Mouse (Mus musculus) limb, embryonic 11.5 days (tissue): ENCODE results near the gene Dzank1. TPM values are rescaled to one million over a fixed set of nuclear protein-coding genes. Genes with fewer than 3 reads are reported as not detected.

Experiments used
- ATAC-seq: fragments of 200-750 bp; cut with Nextera tagmentation; 2 replicates; pipeline ENCODE4 v1.8.0; 2017; ENCODE audit warnings: low read depth; ENCODE audit not compliant: insufficient number of reproducible peaks, low FRiP score, low TSS enrichment
- DNase-seq: peaks from one replicate; pipeline ENCODE4 v3.0.0-alpha.2; 2015; ENCODE audit warnings: low spot score
- H3K27ac ChIP-seq: fragments of 300-500 bp; sonication (generic); replicated peaks from 2 replicates; pipeline ENCODE4 v1.5.1; 2014; ENCODE audit warnings: low read depth, mild to moderate bottlenecking, low read length
- H3K27me3 ChIP-seq: fragments of 300-500 bp; sonication (generic); 2 replicates; pipeline ENCODE4 v1.6.1; 2014; ENCODE audit warnings: mild to moderate bottlenecking, low read length, mixed read lengths; ENCODE audit not compliant: control insufficient read depth, insufficient read depth
- H3K36me3 ChIP-seq: fragments of 300-500 bp; sonication (generic); 2 replicates; pipeline ENCODE4 v1.6.1; 2014; ENCODE audit warnings: mild to moderate bottlenecking, low read length, moderate library complexity, mixed read lengths; ENCODE audit not compliant: control insufficient read depth, insufficient read depth
- H3K4me1 ChIP-seq: fragments of 300-500 bp; sonication (generic); 2 replicates; pipeline ENCODE4 v1.6.1; 2014; ENCODE audit warnings: low read length, mixed read lengths; ENCODE audit not compliant: control insufficient read depth, insufficient read depth
- H3K4me2 ChIP-seq: fragments of 300-500 bp; sonication (generic); 2 replicates; pipeline ENCODE4 v1.6.1; 2014; ENCODE audit warnings: low read depth, mild to moderate bottlenecking, moderate library complexity; ENCODE audit not compliant: severe bottlenecking
- H3K4me3 ChIP-seq: fragments of 300-500 bp; sonication (generic); 2 replicates; pipeline ENCODE4 v1.5.1; 2014; ENCODE audit warnings: low read depth, low read length
- H3K9ac ChIP-seq: fragments of 300-500 bp; sonication (generic); 2 replicates; pipeline ENCODE4 v1.6.1; 2014; ENCODE audit warnings: mild to moderate bottlenecking, low read length
- H3K9me3 ChIP-seq: fragments of 300-500 bp; sonication (generic); 2 replicates; pipeline ENCODE4 v1.6.1; 2016; ENCODE audit warnings: low read length; ENCODE audit not compliant: control insufficient read depth
- WGBS: fragments of 180-500 bp; shearing (Covaris S2); extraction: QIAGEN DNeasy Blood & Tissue Kit; methylation state at CpG from one replicate; pipeline ENCODE4 v1.1.7; 2014; 5-methylcytosine and 5-hydroxymethylcytosine counted together
- polyA plus RNA-seq: library from polyadenylated mRNA; unstranded; fragments of >200 nt; fragmentation: Nextera tagmentation; extraction: Ambion mirVana; gene quantifications from 2 replicates; pipeline ENCODE4 v1.2.1, GENCODE M21; 2014

The Dzank1 gene
- polyA plus RNA-seq, 1 experiment from 2014 or later = 2.7 TPM

GRCm38 (mm10) chr2:144438424-144438823 is 88.8 kb downstream of the Dzank1 start:
- WGBS = 57% methylated on average over 4 of the region's 4 CpGs
- DNase-seq = no peak
- H3K4me1 ChIP-seq = no peaks in the 10 kb centered on the region

GRCm38 (mm10) chr2:144435679-144436078 is 91.5 kb downstream of the Dzank1 start:
- WGBS = 80% methylated on average over 10 of the region's 10 CpGs
- ATAC-seq = no peak
- H3K36me3 ChIP-seq = no peaks in the 10 kb centered on the region
- no peaks in the 10 kb centered on the region for H3K27me3 ChIP-seq
- no peaks in the 10 kb centered on the region for H3K4me1 ChIP-seq
- no peak overlapping the region for H3K9ac ChIP-seq
- no peak overlapping the region for H3K4me3 ChIP-seq
- no peak overlapping the region for H3K27ac ChIP-seq
- H3K4me2 ChIP-seq = no peak overlapping the region
- no peak for DNase-seq
- no peaks in the 10 kb centered on the region for H3K9me3 ChIP-seq

More at GRCm38 (mm10) chr2:144438424-144438823, 88.8 kb downstream of the Dzank1 start:
- no peaks in the 10 kb centered on the region for H3K27me3 ChIP-seq
- ATAC-seq = no peak
- H3K4me2 ChIP-seq = no peak overlapping the region
- H3K4me3 ChIP-seq = no peak overlapping the region
- H3K9ac ChIP-seq = no peak overlapping the region
- H3K27ac ChIP-seq = no peak overlapping the region
- no peaks in the 10 kb centered on the region for H3K36me3 ChIP-seq
- no peaks in the 10 kb centered on the region; the same call in 1 of the 2 replicates for H3K9me3 ChIP-seq

- H3K27ac ChIP-seq = no peak overlapping the region
- no peak overlapping the region for H3K4me2 ChIP-seq
- no peaks in the 10 kb centered on the region for H3K9me3 ChIP-seq
- H3K9ac ChIP-seq = no peak overlapping the region
- H3K4me1 ChIP-seq = no peaks in the 10 kb centered on the region
- H3K4me3 ChIP-seq = no peak overlapping the region
- 70% methylated on average over 5 of the region's 5 CpGs for WGBS
- no peak for ATAC-seq
- no peaks in the 10 kb centered on the region for H3K27me3 ChIP-seq
- DNase-seq = no peak
- H3K36me3 ChIP-seq = no peaks in the 10 kb centered on the region
Observed at GRCm38 (mm10) chr2:144431286-144431825, 95.9 kb downstream of the Dzank1 start.

GRCm38 (mm10) chr2:144429171-144429570 is 98.0 kb downstream of the Dzank1 start:
- Histone ChIP-seq H3K9me3 (no peaks in the 10 kb centered on the region), H3K4me3 (no peak overlapping the region), H3K27ac (no peak overlapping the region), H3K4me2 (no peak overlapping the region), H3K36me3 (no peaks in the 10 kb centered on the region), H3K27me3 (no peaks in the 10 kb centered on the region), H3K4me1 (no peaks in the 10 kb centered on the region), H3K9ac (no peak overlapping the region)
- DNase-seq = no peak
- ATAC-seq = no peak
- WGBS = 85% methylated on average over 7 of the region's 7 CpGs

GRCm38 (mm10) chr2:144428659-144429058 is 98.6 kb downstream of the Dzank1 start:
- no peaks in the 10 kb centered on the region for H3K36me3 ChIP-seq

GRCm38 (mm10) chr2:144427852-144428251 is 99.4 kb downstream of the Dzank1 start:
- Histone ChIP-seq H3K9ac (no peak overlapping the region), H3K4me1 (no peaks in the 10 kb centered on the region), H3K27me3 (no peaks in the 10 kb centered on the region), H3K36me3 (no peaks in the 10 kb centered on the region), H3K4me2 (no peak overlapping the region), H3K9me3 (no peaks in the 10 kb centered on the region), H3K27ac (no peak overlapping the region), H3K4me3 (no peak overlapping the region)
- ATAC-seq (no peak), DNase-seq (no peak)
- 91% methylated on average over 5 of the region's 5 CpGs for WGBS

More at GRCm38 (mm10) chr2:144428659-144429058, 98.6 kb downstream of the Dzank1 start:
- Histone ChIP-seq H3K4me1 (no peaks in the 10 kb centered on the region), H3K9me3 (no peaks in the 10 kb centered on the region), H3K27ac (no peak overlapping the region), H3K4me3 (no peak overlapping the region), H3K27me3 (no peaks in the 10 kb centered on the region), H3K4me2 (no peak overlapping the region), H3K9ac (no peak overlapping the region)
- 88% methylated on average over 8 of the region's 8 CpGs for WGBS
- ATAC-seq (no peak), DNase-seq (no peak)

- no peak for ATAC-seq
- WGBS = 57% methylated on average over 1 of the region's 1 CpGs
- Histone ChIP-seq H3K9ac (no peak overlapping the region), H3K4me1 (no peaks in the 10 kb centered on the region), H3K9me3 (no peaks in the 10 kb centered on the region), H3K4me3 (no peak overlapping the region), H3K27me3 (no peaks in the 10 kb centered on the region), H3K4me2 (no peak overlapping the region), H3K36me3 (no peaks in the 10 kb centered on the region), H3K27ac (no peak overlapping the region)
- no peak for DNase-seq
Observed at GRCm38 (mm10) chr2:144425761-144426160, 101.5 kb downstream of the Dzank1 start.

- H3K27me3 ChIP-seq = no peaks in the 10 kb centered on the region
- H3K27ac ChIP-seq = no peak overlapping the region
- no peak for ATAC-seq
- H3K9me3 ChIP-seq = no peaks in the 10 kb centered on the region
- no peak overlapping the region for H3K4me3 ChIP-seq
- DNase-seq = no peak
- no peaks in the 10 kb centered on the region for H3K36me3 ChIP-seq
- H3K4me1 ChIP-seq = peaks cover 6% of the 10 kb centered on the region; the same call in 1 of the 2 replicates
- no peak overlapping the region for H3K9ac ChIP-seq
- H3K4me2 ChIP-seq = no peak overlapping the region
- 81% methylated on average over 10 of the region's 10 CpGs for WGBS
Observed at GRCm38 (mm10) chr2:144422094-144422675, 105.0 kb downstream of the Dzank1 start.
